ENCODE assay signal across 8 mouse cellular contexts in genomic region chrX:136172786-136173185, GRCm38 (mm10). TPM values are rescaled to one million over a fixed set of nuclear protein-coding genes. Genes with fewer than 3 reads are reported as not detected.
DNase-seq lines count a peak whose midpoint lies in the region; ATAC-seq and TF ChIP-seq lines count a peak whose summit lies in the region.

No protein-coding gene starts in this region.

- TF ChIP-seq CTCF in C2C12 (IDR thresholded peaks at IDR 0.05; ENCODE audit: control insufficient read depth, insufficient read depth, insufficient read length) = no peak

- peaks cover 12% of the 10 kb centered on the region for H3K36me3 ChIP-seq in C2C12 (ENCODE audit: control insufficient read depth, insufficient read depth)
- no peaks in the 10 kb centered on the region for H3K36me3 ChIP-seq in forebrain, embryonic 14.5 days (ENCODE audit: control insufficient read depth, insufficient read depth, low read length)
- H3K36me3 ChIP-seq in liver, embryonic 13.5 days = peaks cover 8% of the 10 kb centered on the region; the same call in 1 of the 2 replicates

- WGBS in forebrain, embryonic 14.5 days = 28% methylated on average over 10 of the region's 10 CpGs
- 27% methylated on average over 10 of the region's 10 CpGs for WGBS in liver, embryonic 13.5 days (ENCODE audit: insufficient replicate concordance)

- H3K4me1 ChIP-seq in forebrain, embryonic 14.5 days (ENCODE audit: control insufficient read depth, insufficient read depth, low read length) = no peaks in the 10 kb centered on the region
- peaks cover 8% of the 10 kb centered on the region for H3K4me1 ChIP-seq in liver, embryonic 13.5 days (replicated peaks)

- H3K4me2 ChIP-seq in forebrain, embryonic 14.5 days (ENCODE audit: low read length) = peak overlapping the region; percentile 51
- peak overlapping the region; percentile 69 for H3K4me2 ChIP-seq in liver, embryonic 13.5 days

- H3ac ChIP-seq in C2C12 (ENCODE audit: control insufficient read depth, insufficient read length, low read depth) = no peak overlapping the region

- peak overlapping the region; percentile 63; the same call in 1 of the 2 replicates for H3K27ac ChIP-seq in forebrain, embryonic 14.5 days (ENCODE audit: low read depth, low read length)
- H3K27ac ChIP-seq in liver, embryonic 13.5 days = peak overlapping the region; percentile 29; the same call in 1 of the 2 replicates

- ATAC-seq in forebrain, embryonic 14.5 days = no peak
- ATAC-seq in liver, embryonic 13.5 days (ENCODE audit: low read depth) = no peak
- ATAC-seq in frontal cortex, adult (ENCODE audit: low TSS enrichment) = no peak

- DNase-seq in adrenal gland, postnatal 10 days = peak; percentile 5
- DNase-seq in adrenal gland, postnatal 4 days (ENCODE audit: low spot score in 2 of 2) = no peak
- peak; percentile 45 for DNase-seq in forebrain, embryonic 14.5 days (ENCODE audit: low spot score)
- no peak for DNase-seq in liver, embryonic 13.5 days
- no peak for DNase-seq in Muller cell, postnatal 12 days (ENCODE audit: inconsistent ontology term)
- DNase-seq in thymus, postnatal 14 days = no peak

- no peaks in the 10 kb centered on the region for H3K27me3 ChIP-seq in C2C12 (ENCODE audit: control insufficient read depth, insufficient read depth, insufficient read length)
- no peaks in the 10 kb centered on the region for H3K27me3 ChIP-seq in forebrain, embryonic 14.5 days (replicated peaks; ENCODE audit: control insufficient read depth, insufficient read depth, low read length)
- no peaks in the 10 kb centered on the region for H3K27me3 ChIP-seq in liver, embryonic 13.5 days

- peak overlapping the region; percentile 32 for H3K4me3 ChIP-seq in C2C12 (ENCODE audit: insufficient read depth, poor library complexity, severe bottlenecking)
- H3K4me3 ChIP-seq in forebrain, embryonic 14.5 days (ENCODE audit: low read depth, low read length) = peak overlapping the region; percentile 49
- peak overlapping the region; percentile 72 for H3K4me3 ChIP-seq in liver, embryonic 13.5 days (replicated peaks)

- H3K79me2 ChIP-seq in C2C12 (ENCODE audit: control insufficient read depth, insufficient read depth) = peaks cover 9% of the 10 kb centered on the region

- peaks cover 11% of the 10 kb centered on the region for H3K79me3 ChIP-seq in C2C12 (ENCODE audit: low read depth)

- H3K9me3 ChIP-seq in forebrain, embryonic 14.5 days (replicated peaks; ENCODE audit: control insufficient read depth, low read length) = no peaks in the 10 kb centered on the region
- H3K9me3 ChIP-seq in liver, embryonic 13.5 days (replicated peaks) = no peaks in the 10 kb centered on the region

- H3K9ac ChIP-seq in forebrain, embryonic 14.5 days (ENCODE audit: low read length) = peak overlapping the region; percentile 58
- peak overlapping the region; percentile 47; the same call in 1 of the 2 replicates for H3K9ac ChIP-seq in liver, embryonic 13.5 days

TF ChIP-seq in C2C12, 6 proteins besides CTCF, POLR2A, EP300 and RAD21:
- TF ChIP-seq MAX (IDR thresholded peaks at IDR 0.05) = no peak
- TF ChIP-seq USF1 (IDR thresholded peaks at IDR 0.05; ENCODE audit: low read depth) = no peak
- TF ChIP-seq FOSL1 (IDR thresholded peaks at IDR 0.05; ENCODE audit: insufficient read depth, low read length, poor library complexity, severe bottlenecking) = no peak
- TF ChIP-seq CEBPB (IDR thresholded peaks at IDR 0.05; ENCODE audit: low read depth) = no peak
- TF ChIP-seq MYOD1 (IDR thresholded peaks at IDR 0.05; ENCODE audit: control insufficient read depth, insufficient read length, low read depth) = no peak

RNA-seq across cellular contexts. Expression of gene Tceal8, which starts 0.6 kb away (rescaled TPM):
- total RNA-seq in adrenal gland, postnatal 10 days (2021) = 10 to 100 TPM; 43.3 to 53.2 TPM
- total RNA-seq in adrenal gland, postnatal 4 days (2021) = 10 to 100 TPM; 66.7 to 82.4 TPM
- 58.1 TPM for polyA plus RNA-seq in C2C12 (2012; fragmentation: generic; extraction: Trizol)
- 136 and 143 TPM in 2 replicates for polyA plus RNA-seq in forebrain, embryonic 14.5 days (2014; fragmentation: Nextera tagmentation; extraction: Ambion mirVana)
- 191 and 256 TPM in 2 replicates for polyA plus RNA-seq in liver, embryonic 13.5 days (2015; fragmentation: Nextera tagmentation; extraction: Ambion mirVana)

RNA-seq across cellular contexts. Expression of gene Tceal5, which starts 30.9 kb away (rescaled TPM):
- total RNA-seq in adrenal gland, postnatal 10 days (2021) = 1 to 10 TPM; 3.3 to 7.3 TPM
- total RNA-seq in adrenal gland, postnatal 4 days (2021) = 1 to 10 TPM; 6.8 to 7.7 TPM
- 0.05 TPM for polyA plus RNA-seq in C2C12 (2012; fragmentation: generic; extraction: Trizol)
- 7.2 and 8.1 TPM in 2 replicates for polyA plus RNA-seq in forebrain, embryonic 14.5 days (2014; fragmentation: Nextera tagmentation; extraction: Ambion mirVana)
- 6.2 and 6.4 TPM in 2 replicates for polyA plus RNA-seq in liver, embryonic 13.5 days (2015; fragmentation: Nextera tagmentation; extraction: Ambion mirVana)

RNA-seq across cellular contexts. Expression of gene Bex4, which starts 34.0 kb away (rescaled TPM):
- 10 to 100 TPM; 12.1 to 13.5 TPM for total RNA-seq in adrenal gland, postnatal 10 days (2021)
- total RNA-seq in adrenal gland, postnatal 4 days (2021) = 10 to 100 TPM; 24.0 to 27.6 TPM
- polyA plus RNA-seq in C2C12 (2012; fragmentation: generic; extraction: Trizol) = not detected
- 123 and 138 TPM in 2 replicates for polyA plus RNA-seq in forebrain, embryonic 14.5 days (2014; fragmentation: Nextera tagmentation; extraction: Ambion mirVana)
- 211 and 264 TPM in 2 replicates for polyA plus RNA-seq in liver, embryonic 13.5 days (2015; fragmentation: Nextera tagmentation; extraction: Ambion mirVana)

RNA-seq across cellular contexts. Expression of gene Tceal7, which starts 41.8 kb away (rescaled TPM):
- 10 to 100 TPM; 14.9 to 27.1 TPM for total RNA-seq in adrenal gland, postnatal 10 days (2021)
- total RNA-seq in adrenal gland, postnatal 4 days (2021) = 10 to 100 TPM in 1 of 2 experiments, 1 to 10 TPM in 1; 7.6 to 42.3 TPM
- polyA plus RNA-seq in C2C12 (2012; fragmentation: generic; extraction: Trizol) = not detected
- polyA plus RNA-seq in forebrain, embryonic 14.5 days (2014; fragmentation: Nextera tagmentation; extraction: Ambion mirVana) = 1.9 and 2.2 TPM in 2 replicates
- polyA plus RNA-seq in liver, embryonic 13.5 days (2015; fragmentation: Nextera tagmentation; extraction: Ambion mirVana) = 2.8 and 2.9 TPM in 2 replicates

RNA-seq across cellular contexts. Expression of gene Bex1, which starts 42.5 kb away (rescaled TPM):
- total RNA-seq in adrenal gland, postnatal 10 days (2021) = 10 to 100 TPM; 15.1 to 17.5 TPM
- total RNA-seq in adrenal gland, postnatal 4 days (2021) = 10 to 100 TPM; 37.1 to 39.0 TPM
- polyA plus RNA-seq in C2C12 (2012; fragmentation: generic; extraction: Trizol) = not detected
- 172 and 180 TPM in 2 replicates for polyA plus RNA-seq in forebrain, embryonic 14.5 days (2014; fragmentation: Nextera tagmentation; extraction: Ambion mirVana)
- 170 and 184 TPM in 2 replicates for polyA plus RNA-seq in liver, embryonic 13.5 days (2015; fragmentation: Nextera tagmentation; extraction: Ambion mirVana)

Comparison
In these comparisons a context has a peak if more than half of its experiments do, and no peak if none do; other contexts are left out.
1. DNase-seq: peak in adrenal gland, postnatal 10 days (single experiment) and forebrain, embryonic 14.5 days (single experiment); none in adrenal gland, postnatal 4 days (0 of 2), liver, embryonic 13.5 days (single experiment), Muller cell, postnatal 12 days (single experiment) and thymus, postnatal 14 days (single experiment).
2. RNA of gene Bex4, which starts 34.0 kb away (polyA plus RNA-seq): 211 to 264 TPM in liver, embryonic 13.5 days and 123 to 138 TPM in forebrain, embryonic 14.5 days; not detected in C2C12 (single experiment); every median in the first group is over 100 times any median in the second.
3. Peak in every context shown above with its lines, with median percentiles within 50 percentile points of each other: H3K4me3 ChIP-seq.